Mouse (Mus musculus) stomach, postnatal 0 days (tissue): ENCODE data around the gene Cd302.

Source experiments
- CTCF ChIP-seq: IDR thresholded peaks from 2 replicates; pipeline ENCODE4 v1.5.1; 2016; ENCODE audit warnings: antibody characterized with exemption, low read depth, mild to moderate bottlenecking, moderate library complexity
- EP300 ChIP-seq: optimal IDR thresholded peaks from 2 replicates; pipeline ENCODE3; 2016; ENCODE audit warnings: antibody characterized with exemption

- TF ChIP-seq CTCF: no peak
- no peak for TF ChIP-seq EP300
Measured at GRCm38 (mm10) chr2:60230361-60230760, 53.9 kb downstream of the Cd302 start.
